Mouse (Mus musculus): Measurements from ENCODE around the gene Fbrs. TPM values are rescaled to one million over a fixed set of nuclear protein-coding genes. Genes with fewer than 3 reads are reported as not detected.

The Fbrs gene
- 11.1 and 13.4 TPM in 2 replicates for total RNA-seq (2012; rRNA removed)

DNA sequence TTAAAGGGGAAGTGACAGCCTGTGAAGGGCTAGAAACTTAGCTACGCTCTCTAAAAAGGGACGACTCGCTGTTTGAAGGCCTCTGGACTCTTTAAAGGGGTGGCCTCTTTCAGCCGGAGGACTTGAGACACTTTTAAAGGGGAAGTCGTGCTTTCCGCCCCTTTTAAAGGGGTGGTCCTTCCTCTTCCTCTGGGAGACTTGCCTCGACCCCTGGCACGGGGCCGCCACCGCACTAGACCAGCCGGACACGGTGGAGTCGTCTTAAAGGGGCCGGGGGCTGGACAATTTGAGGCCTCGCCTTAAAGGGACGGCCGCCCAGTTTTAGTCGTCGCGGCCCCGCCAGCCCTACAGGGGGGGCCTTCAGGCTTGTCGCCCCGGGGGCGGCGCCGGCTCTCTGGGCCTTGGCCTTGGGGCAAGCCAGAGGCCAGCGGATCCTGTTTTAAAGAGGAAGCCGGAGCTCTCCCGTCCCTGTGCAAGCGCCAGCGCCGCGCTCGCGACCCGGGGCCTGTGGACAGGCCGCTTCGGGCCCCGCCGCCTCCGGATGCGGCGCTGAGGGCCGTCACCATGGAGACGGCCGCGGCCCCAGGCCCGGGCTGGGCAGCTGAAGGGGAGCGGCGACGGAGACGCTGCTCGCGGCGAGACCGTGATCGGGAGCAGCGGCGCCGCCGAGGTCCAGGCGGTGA, at the start of gene Fbrs:
Gene Fbrs, plus strand, starts transcription at position 565 of the 683 bp plus-strand sequence.
- no peaks in the 10 kb centered on the region for H3K9me3 ChIP-seq (ENCODE audit: control insufficient read depth, insufficient read depth, low read depth, low read length)
- peak within 1 kb of the TSS; percentile 86 for H3K9ac ChIP-seq (ENCODE audit: insufficient read depth, low read depth, low read length, poor library complexity, severe bottlenecking)
- peaks cover 3 to 6% of the 10 kb centered on the region in 2 experiments; a peak in 1 of 4 replicates for H3K4me1 ChIP-seq (ENCODE audit: control insufficient read depth in 2 of 2, insufficient read depth in 2 of 2, low read length in 2 of 2, poor library complexity in 1 of 2)
- TF ChIP-seq CHD2 (IDR thresholded peaks at IDR 0.05; ENCODE audit: low read depth, low read length) (no peak), ZNF384 (IDR thresholded peaks at IDR 0.05; ENCODE audit: low read depth, low read length) (no peak), HCFC1 (IDR thresholded peaks at IDR 0.05; ENCODE audit: borderline replicate concordance, insufficient read depth, low read length) (no peak; the same call in 1 of the 2 replicates)
- H3K27ac ChIP-seq (ENCODE audit: insufficient read depth, low read depth, low read length, poor library complexity, severe bottlenecking) = peak within 1 kb of the TSS; percentile 89
- peaks cover 30% of the 10 kb centered on the region for H3K36me3 ChIP-seq (ENCODE audit: control insufficient read depth, insufficient read depth, low read length, poor library complexity, severe bottlenecking)
- peak within 1 kb of the TSS; percentile 87 to 98 for H3K4me3 ChIP-seq (ENCODE audit: insufficient read depth in 1 of 2, low read depth in 1 of 2, low read length in 2 of 2, poor library complexity in 1 of 2, severe bottlenecking in 1 of 2)
- in situ Hi-C loops (cut with MboI; ENCODE audit: low sequenced_read_pairs in 2 of 2, unreplicated experiment in 2 of 2) = no loop called here
- DNase-seq (ENCODE audit: low read depth, low spot score) = peak; percentile 85

DNA sequence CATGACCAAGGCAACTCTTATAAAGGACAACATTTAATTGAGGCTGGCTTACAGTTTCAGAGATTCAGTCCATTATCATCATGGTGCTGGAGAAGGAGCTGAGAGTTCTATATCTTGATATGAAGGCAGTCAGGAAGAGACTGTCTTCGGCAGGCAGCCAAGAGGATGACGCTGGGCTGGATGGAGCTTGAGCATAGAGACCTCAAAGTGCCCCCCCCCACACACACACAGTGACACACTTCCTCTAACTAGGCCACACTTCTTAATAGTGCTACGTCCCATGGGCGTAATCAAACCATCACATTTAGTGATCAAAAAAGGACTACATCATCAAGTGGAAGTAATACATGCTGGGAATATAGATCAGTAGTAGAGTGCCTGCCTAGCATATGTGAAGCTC, 43.8 kb upstream of the Fbrs start:
- H3K4me3 ChIP-seq (ENCODE audit: insufficient read depth in 1 of 2, low read depth in 1 of 2, low read length in 2 of 2, poor library complexity in 1 of 2, severe bottlenecking in 1 of 2) = no peak overlapping the region
- no peaks in the 10 kb centered on the region for H3K36me3 ChIP-seq (ENCODE audit: control insufficient read depth, insufficient read depth, low read length, poor library complexity, severe bottlenecking)
- TF ChIP-seq CHD2 (IDR thresholded peaks at IDR 0.05; ENCODE audit: low read depth, low read length) (no peak), ZC3H11A (IDR thresholded peaks at IDR 0.05; ENCODE audit: borderline replicate concordance, low read depth, low read length) (no peak), HCFC1 (IDR thresholded peaks at IDR 0.05; ENCODE audit: borderline replicate concordance, insufficient read depth, low read length) (no peak), ZNF384 (IDR thresholded peaks at IDR 0.05; ENCODE audit: low read depth, low read length) (no peak), MAFK (IDR thresholded peaks at IDR 0.05; ENCODE audit: insufficient read depth, low read depth, low read length) (no peak)
- no peaks in the 10 kb centered on the region for H3K4me1 ChIP-seq (ENCODE audit: control insufficient read depth in 2 of 2, insufficient read depth in 2 of 2, low read length in 2 of 2, poor library complexity in 1 of 2)
- in situ Hi-C loops (cut with MboI; ENCODE audit: low sequenced_read_pairs in 2 of 2, unreplicated experiment in 2 of 2) = no loop called here
- no peak for DNase-seq (ENCODE audit: low read depth, low spot score)
- no peak overlapping the region for H3K27ac ChIP-seq (ENCODE audit: insufficient read depth, low read depth, low read length, poor library complexity, severe bottlenecking)
- no peaks in the 10 kb centered on the region for H3K9me3 ChIP-seq (ENCODE audit: control insufficient read depth, insufficient read depth, low read depth, low read length)
- H3K9ac ChIP-seq (ENCODE audit: insufficient read depth, low read depth, low read length, poor library complexity, severe bottlenecking) = no peak overlapping the region

DNA sequence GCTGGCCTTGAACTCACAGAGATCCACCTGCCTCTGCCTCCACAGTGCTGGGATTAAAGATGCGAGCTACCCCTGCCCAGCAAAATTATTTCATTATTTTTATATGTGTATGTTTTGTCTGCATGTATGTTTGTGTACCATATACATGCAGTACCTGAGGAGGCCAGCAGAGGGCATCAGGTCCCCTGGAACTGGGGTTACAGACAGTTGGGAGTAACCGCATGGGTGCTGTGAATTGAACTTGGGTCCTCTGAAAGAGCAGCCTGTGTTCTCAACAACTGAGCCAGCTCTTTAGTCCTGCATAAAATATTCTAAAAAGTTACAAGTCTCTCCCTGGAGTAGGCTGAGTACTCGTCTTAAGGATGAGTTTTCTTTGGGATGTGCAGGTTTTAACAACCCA, 41.3 kb upstream of the Fbrs start:
- DNase-seq (ENCODE audit: low read depth, low spot score) = no peak
- Histone ChIP-seq H3K36me3 (ENCODE audit: control insufficient read depth, insufficient read depth, low read length, poor library complexity, severe bottlenecking) (no peaks in the 10 kb centered on the region), H3K27ac (ENCODE audit: insufficient read depth, low read depth, low read length, poor library complexity, severe bottlenecking) (no peak overlapping the region), H3K9me3 (ENCODE audit: control insufficient read depth, insufficient read depth, low read depth, low read length) (no peaks in the 10 kb centered on the region), H3K9ac (ENCODE audit: insufficient read depth, low read depth, low read length, poor library complexity, severe bottlenecking) (no peak overlapping the region), H3K4me3 (ENCODE audit: insufficient read depth in 1 of 2, low read depth in 1 of 2, low read length in 2 of 2, poor library complexity in 1 of 2, severe bottlenecking in 1 of 2) (no peak overlapping the region), H3K4me1 (ENCODE audit: control insufficient read depth in 2 of 2, insufficient read depth in 2 of 2, low read length in 2 of 2, poor library complexity in 1 of 2) (no peaks in the 10 kb centered on the region)
- TF ChIP-seq CHD2 (IDR thresholded peaks at IDR 0.05; ENCODE audit: low read depth, low read length) (no peak), ZC3H11A (IDR thresholded peaks at IDR 0.05; ENCODE audit: borderline replicate concordance, low read depth, low read length) (peak; percentile 36; the same call in 1 of the 2 replicates), HCFC1 (IDR thresholded peaks at IDR 0.05; ENCODE audit: borderline replicate concordance, insufficient read depth, low read length) (no peak), MAFK (IDR thresholded peaks at IDR 0.05; ENCODE audit: insufficient read depth, low read depth, low read length) (peak; percentile 68), ZNF384 (IDR thresholded peaks at IDR 0.05; ENCODE audit: low read depth, low read length) (no peak)
- in situ Hi-C loops (cut with MboI; ENCODE audit: low sequenced_read_pairs in 2 of 2, unreplicated experiment in 2 of 2) = no loop called here

DNA sequence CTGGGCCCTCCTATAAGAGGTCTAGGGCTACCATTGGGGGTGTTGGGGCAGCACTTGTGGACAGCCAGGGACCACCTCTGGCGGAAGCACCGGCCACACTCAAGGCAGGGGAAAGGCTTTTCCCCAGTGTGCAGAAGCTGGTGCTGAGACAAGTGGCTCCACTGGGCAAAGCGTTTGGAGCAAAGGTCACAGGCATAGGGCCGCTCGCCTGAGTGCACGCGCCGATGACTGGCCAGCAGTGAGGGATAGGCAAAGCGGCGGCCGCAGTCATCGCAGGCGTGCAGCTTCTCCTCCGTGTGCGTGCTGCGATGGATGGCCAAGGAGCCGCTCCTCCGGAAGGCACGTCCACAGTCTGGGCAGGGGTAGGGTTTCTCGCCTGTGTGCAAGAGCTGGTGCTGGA, 35.0 kb upstream of the Fbrs start:
- Histone ChIP-seq H3K9me3 (ENCODE audit: control insufficient read depth, insufficient read depth, low read depth, low read length) (no peaks in the 10 kb centered on the region), H3K4me3 (ENCODE audit: insufficient read depth in 1 of 2, low read depth in 1 of 2, low read length in 2 of 2, poor library complexity in 1 of 2, severe bottlenecking in 1 of 2) (peak overlapping the region; percentile 49 to 53), H3K9ac (ENCODE audit: insufficient read depth, low read depth, low read length, poor library complexity, severe bottlenecking) (peak overlapping the region; percentile 38), H3K27ac (ENCODE audit: insufficient read depth, low read depth, low read length, poor library complexity, severe bottlenecking) (no peak overlapping the region), H3K4me1 (ENCODE audit: control insufficient read depth in 2 of 2, insufficient read depth in 2 of 2, low read length in 2 of 2, poor library complexity in 1 of 2) (no peaks in the 10 kb centered on the region), H3K36me3 (ENCODE audit: control insufficient read depth, insufficient read depth, low read length, poor library complexity, severe bottlenecking) (peaks cover 4% of the 10 kb centered on the region; the same call in 1 of the 2 replicates)
- TF ChIP-seq HCFC1 (IDR thresholded peaks at IDR 0.05; ENCODE audit: borderline replicate concordance, insufficient read depth, low read length) (0 out of 2 replicates have a peak, but pooled peaks have one; percentile 1), ZNF384 (IDR thresholded peaks at IDR 0.05; ENCODE audit: low read depth, low read length) (no peak)
- no peak for DNase-seq (ENCODE audit: low read depth, low spot score)
- in situ Hi-C loops (cut with MboI; ENCODE audit: low sequenced_read_pairs in 2 of 2, unreplicated experiment in 2 of 2) = no loop called here
